Mouse (Mus musculus) ES-Bruce4 (cell line): ENCODE measurements around the gene Asb10. TPM values are rescaled to one million over a fixed set of nuclear protein-coding genes. Genes with fewer than 3 reads are reported as not detected.

ENCODE experiments used
- H3K27ac ChIP-seq: 2 replicates; pipeline ENCODE4 v1.5.1; 2012; ENCODE audit warnings: low read length, inconsistent platforms; ENCODE audit not compliant: insufficient read depth
- H3K27me3 ChIP-seq: 2 replicates; pipeline ENCODE4 v1.6.1; 2012; ENCODE audit warnings: mild to moderate bottlenecking, low read length, inconsistent platforms; ENCODE audit not compliant: control insufficient read depth, poor library complexity, insufficient read depth, severe bottlenecking
- H3K36me3 ChIP-seq: 2 replicates; pipeline ENCODE4 v1.6.1; 2012; ENCODE audit warnings: inconsistent platforms, mild to moderate bottlenecking, low read length, moderate library complexity; ENCODE audit not compliant: control insufficient read depth, poor library complexity, insufficient read depth, severe bottlenecking
- H3K4me1 ChIP-seq: one replicate; pipeline ENCODE4 v1.8.1; 2011; ENCODE audit warnings: low read length; ENCODE audit not compliant: control insufficient read depth, insufficient read depth
- H3K4me3 ChIP-seq: 2 replicates; pipeline ENCODE4 v1.5.1; 2011; ENCODE audit warnings: low read depth, mild to moderate bottlenecking, low read length
- H3K9ac ChIP-seq: 2 replicates; pipeline ENCODE4 v1.6.1; 2012; ENCODE audit warnings: low read depth, mild to moderate bottlenecking, inconsistent platforms; ENCODE audit not compliant: poor library complexity, severe bottlenecking
- H3K9me3 ChIP-seq: replicated peaks from 2 replicates; pipeline ENCODE4 v1.6.1; 2012; ENCODE audit warnings: mild to moderate bottlenecking, low read length, inconsistent platforms; ENCODE audit not compliant: control insufficient read depth, poor library complexity, insufficient read depth, severe bottlenecking
- CTCF ChIP-seq: IDR thresholded peaks from one replicate; pipeline ENCODE4 v1.8.1; 2011; ENCODE audit warnings: low read depth, low read length
- EP300 ChIP-seq: IDR thresholded peaks from 2 replicates; pipeline ENCODE4 v1.6.1; 2011; ENCODE audit warnings: low read depth, low read length; ENCODE audit not compliant: insufficient read depth
- POLR2A ChIP-seq: IDR thresholded peaks from one replicate; pipeline ENCODE4 v1.8.1; 2011; ENCODE audit warnings: low read length; ENCODE audit not compliant: insufficient read depth
- polyA plus RNA-seq: library from polyadenylated mRNA; stranded (reverse); fragments of >200 nt; gene quantifications from 2 replicates; pipeline ENCODE4 v1.2.4, GENCODE M21; 2011; ENCODE audit warnings: low read depth; ENCODE audit not compliant: missing spikeins, insufficient read depth, insufficient read length

Gene Asb10
- polyA plus RNA-seq, 1 experiment = not detected

DNA sequence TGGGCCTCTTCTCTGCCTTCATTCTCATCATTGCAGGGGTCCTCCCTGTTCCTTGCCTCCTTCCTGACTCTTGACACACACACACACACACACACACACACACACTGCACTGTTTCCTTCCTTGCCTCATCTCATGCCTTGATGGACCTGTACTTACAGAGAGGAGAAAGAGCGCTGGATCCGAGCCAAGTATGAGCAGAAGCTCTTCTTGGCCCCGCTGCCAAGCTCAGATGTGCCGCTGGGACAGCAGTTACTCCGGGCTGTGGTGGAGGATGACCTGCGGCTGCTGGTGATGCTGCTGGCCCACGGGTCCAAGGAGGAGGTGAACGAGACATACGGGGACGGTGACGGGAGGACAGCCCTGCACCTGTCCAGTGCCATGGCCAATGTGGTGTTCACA lies 39.9 kb downstream of the Asb10 start:
- TF ChIP-seq EP300 = no peak
- TF ChIP-seq POLR2A = no peak
- TF ChIP-seq CTCF = no peak
- H3K27me3 ChIP-seq = no peaks in the 10 kb centered on the region
- H3K27ac ChIP-seq = no peak overlapping the region
- H3K36me3 ChIP-seq = peaks cover 3% of the 10 kb centered on the region
- no peaks in the 10 kb centered on the region for H3K4me1 ChIP-seq
- no peaks in the 10 kb centered on the region for H3K9me3 ChIP-seq
- H3K4me3 ChIP-seq = no peak overlapping the region
- no peak overlapping the region for H3K9ac ChIP-seq

- no peak for TF ChIP-seq EP300
- no peak for TF ChIP-seq CTCF
- TF ChIP-seq POLR2A = no peak
- Histone ChIP-seq H3K9ac (no peak overlapping the region), H3K27ac (no peak overlapping the region), H3K9me3 (no peaks in the 10 kb centered on the region), H3K36me3 (peaks cover 3% of the 10 kb centered on the region), H3K4me3 (no peak overlapping the region), H3K4me1 (no peaks in the 10 kb centered on the region), H3K27me3 (no peaks in the 10 kb centered on the region)
Measured at GRCm38 (mm10) chr5:24499113-24499512, 41.7 kb downstream of the Asb10 start.

DNA sequence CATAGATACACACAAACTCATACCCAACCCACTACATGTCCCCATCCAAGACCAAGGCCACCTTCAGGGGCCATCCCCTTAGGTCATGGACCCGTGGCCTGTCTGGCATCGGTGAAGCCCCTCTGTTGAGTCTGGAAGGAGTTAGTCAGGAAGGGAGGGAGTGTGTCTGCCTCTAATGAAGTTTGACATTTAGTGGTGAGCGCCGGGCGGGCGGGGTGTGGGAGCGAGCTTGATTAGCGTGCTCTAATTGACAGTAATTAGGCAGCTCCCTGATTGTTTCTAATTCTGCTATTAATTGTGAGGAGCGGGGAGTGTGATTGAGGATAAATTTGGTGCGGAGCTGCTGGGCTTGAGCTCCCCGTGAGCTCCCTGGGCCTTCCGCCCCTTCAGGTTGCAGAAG lies 43.3 kb downstream of the Asb10 start:
- Histone ChIP-seq H3K4me3 (no peak overlapping the region), H3K9ac (no peak overlapping the region), H3K4me1 (no peaks in the 10 kb centered on the region), H3K27me3 (no peaks in the 10 kb centered on the region), H3K27ac (no peak overlapping the region), H3K36me3 (peaks cover 3% of the 10 kb centered on the region), H3K9me3 (no peaks in the 10 kb centered on the region)
- TF ChIP-seq EP300 = no peak
- TF ChIP-seq CTCF = no peak
- TF ChIP-seq POLR2A = no peak

GRCm38 (mm10) chr5:24496756-24497155 lies 44.0 kb downstream of the Asb10 start:
- Histone ChIP-seq H3K4me1 (no peaks in the 10 kb centered on the region), H3K27me3 (no peaks in the 10 kb centered on the region), H3K36me3 (peaks cover 3% of the 10 kb centered on the region), H3K9me3 (no peaks in the 10 kb centered on the region), H3K27ac (no peak overlapping the region), H3K9ac (no peak overlapping the region), H3K4me3 (no peak overlapping the region)
- TF ChIP-seq POLR2A = no peak
- TF ChIP-seq EP300 = no peak
- TF ChIP-seq CTCF = no peak

GRCm38 (mm10) chr5:24495019-24495418 lies 45.8 kb downstream of the Asb10 start:
- TF ChIP-seq CTCF (no peak), POLR2A (no peak), EP300 (no peak)
- Histone ChIP-seq H3K9ac (no peak overlapping the region), H3K36me3 (no peaks in the 10 kb centered on the region)

GRCm38 (mm10) chr5:24492546-24493285 lies 48.1 kb downstream of the Asb10 start:
- no peaks in the 10 kb centered on the region for H3K4me1 ChIP-seq
- no peaks in the 10 kb centered on the region for H3K27me3 ChIP-seq
- H3K9me3 ChIP-seq = no peaks in the 10 kb centered on the region
- TF ChIP-seq EP300 (no peak), CTCF (no peak), POLR2A (no peak)
- no peak overlapping the region for H3K4me3 ChIP-seq
- no peaks in the 10 kb centered on the region for H3K36me3 ChIP-seq
- H3K27ac ChIP-seq = no peak overlapping the region
- no peak overlapping the region for H3K9ac ChIP-seq

More at GRCm38 (mm10) chr5:24495019-24495418, 45.8 kb downstream of the Asb10 start:
- no peak overlapping the region for H3K4me3 ChIP-seq
- no peaks in the 10 kb centered on the region for H3K27me3 ChIP-seq
- no peaks in the 10 kb centered on the region for H3K4me1 ChIP-seq
- H3K9me3 ChIP-seq = no peaks in the 10 kb centered on the region
- no peak overlapping the region for H3K27ac ChIP-seq
